Mouse (Mus musculus): ENCODE measurements around the gene Marf1. TPM values are rescaled to one million over a fixed set of nuclear protein-coding genes. Genes with fewer than 3 reads are reported as not detected.
"Not testable (repeated sequence)": the region's sequence is repeated elsewhere in the genome, so short reads cannot be mapped to it uniquely, and the experiment has no call there.

Gene Marf1
- total RNA-seq, 2 experiments from 2014 or later = 40.7 to 42.6 TPM

GRCm38 (mm10) chr16:14082925-14083324 is 80.2 kb downstream of the Marf1 start:
- ATAC-seq (replicated peaks; ENCODE audit: low FRiP score, poor library complexity, severe bottlenecking) = no peak

- ATAC-seq (replicated peaks; ENCODE audit: low FRiP score, poor library complexity, severe bottlenecking) = no peak
These were observed 92.5 kb downstream of the Marf1 start for GRCm38 (mm10) chr16:14070471-14071169.

GRCm38 (mm10) chr16:14068701-14069100 is 94.5 kb downstream of the Marf1 start:
- ATAC-seq (replicated peaks; ENCODE audit: low FRiP score, poor library complexity, severe bottlenecking) = not testable (repeated sequence)

- ATAC-seq (replicated peaks; ENCODE audit: low FRiP score, poor library complexity, severe bottlenecking) = not testable (repeated sequence)
These were observed 96.6 kb downstream of the Marf1 start for GRCm38 (mm10) chr16:14066571-14066970.

GRCm38 (mm10) chr16:14059869-14060268 is 103.3 kb downstream of the Marf1 start:
- no peak for ATAC-seq (replicated peaks; ENCODE audit: low FRiP score, poor library complexity, severe bottlenecking)

Other genes with a start within 250 kb of the Marf1 start
- gene 2900011O08Rik, start 176.7 kb downstream of the Marf1 start, total RNA-seq (2015; ENCODE audit: low replicate concordance) = not detected in 2 replicates
- not detected in 2 replicates for gene 2900011O08Rik, start 176.7 kb downstream of the Marf1 start, total RNA-seq (2017; ENCODE audit: low replicate concordance)
- not detected in 2 replicates for gene Ifitm7, start 176.5 kb downstream of the Marf1 start, total RNA-seq (2015; ENCODE audit: low replicate concordance)
- gene Ifitm7, start 176.5 kb downstream of the Marf1 start, total RNA-seq (2017; ENCODE audit: low replicate concordance) = 0.98 TPM in 1 of 2 replicates, not detected in the other
- gene Nde1, start 76 bp downstream of the Marf1 start, total RNA-seq (2015; ENCODE audit: low replicate concordance) = 20.9 and 22.4 TPM in 2 replicates
- gene Nde1, start 76 bp downstream of the Marf1 start, total RNA-seq (2017; ENCODE audit: low replicate concordance) = 55.9 and 57.4 TPM in 2 replicates
- gene Myh11, start 128.0 kb upstream of the Marf1 start, total RNA-seq (2015; ENCODE audit: low replicate concordance) = not detected in 2 replicates
- gene Myh11, start 128.0 kb upstream of the Marf1 start, total RNA-seq (2017; ENCODE audit: low replicate concordance) = not detected in 2 replicates
- gene Fopnl, start 154.1 kb upstream of the Marf1 start, total RNA-seq (2015; ENCODE audit: low replicate concordance) = 25.4 and 37.0 TPM in 2 replicates
- 12.0 and 15.2 TPM in 2 replicates for gene Fopnl, start 154.1 kb upstream of the Marf1 start, total RNA-seq (2017; ENCODE audit: low replicate concordance)
- 3.6 and 18.3 TPM in 2 replicates for gene Abcc1, start 198.2 kb upstream of the Marf1 start, total RNA-seq (2015; ENCODE audit: low replicate concordance)
- 3.2 and 5.0 TPM in 2 replicates for gene Abcc1, start 198.2 kb upstream of the Marf1 start, total RNA-seq (2017; ENCODE audit: low replicate concordance)